Mouse (Mus musculus): ENCODE results near the gene Bri3.
"Not testable (repeated sequence)": the region's sequence is repeated elsewhere in the genome, so short reads cannot be mapped to it uniquely, and the experiment has no call there.

Gene Bri3

GRCm38 (mm10) chr5:144360346-144360745 lies 116.1 kb downstream of the Bri3 start:
- DNase-seq (ENCODE audit: low spot score) = no peak

DNA sequence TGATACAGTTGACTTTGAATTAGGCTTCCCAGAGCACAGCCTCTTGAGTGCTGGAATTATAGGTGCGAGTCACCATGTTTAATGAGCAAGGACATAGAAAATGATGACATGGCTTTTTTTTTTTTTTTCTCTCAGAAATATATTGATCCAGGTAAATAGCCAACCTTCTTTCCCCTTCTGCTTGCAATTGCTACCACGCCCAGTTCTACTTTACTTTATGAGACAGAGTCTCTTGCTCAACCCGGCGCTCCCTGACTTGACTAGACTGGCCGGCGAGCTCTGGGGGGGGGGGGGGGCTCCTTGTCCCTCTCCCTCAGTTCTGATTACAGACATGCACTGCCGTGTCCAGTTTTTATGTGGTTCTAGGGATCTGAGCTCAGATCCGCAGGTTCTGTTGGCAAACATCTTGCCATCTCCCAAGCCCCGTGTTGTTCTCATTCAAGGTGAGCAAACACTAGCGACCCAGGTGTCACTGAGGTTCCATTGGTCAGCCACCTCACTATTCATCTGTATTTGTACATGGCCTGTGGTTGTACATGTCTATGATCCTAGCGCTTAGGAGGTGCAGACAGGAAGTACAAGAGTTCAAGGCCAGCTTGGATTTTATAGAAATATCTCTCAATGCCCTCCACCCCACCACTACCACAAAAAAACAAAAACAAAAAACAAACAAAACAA lies 120.6 kb downstream of the Bri3 start:
- no peak for DNase-seq (ENCODE audit: low spot score)

DNA sequence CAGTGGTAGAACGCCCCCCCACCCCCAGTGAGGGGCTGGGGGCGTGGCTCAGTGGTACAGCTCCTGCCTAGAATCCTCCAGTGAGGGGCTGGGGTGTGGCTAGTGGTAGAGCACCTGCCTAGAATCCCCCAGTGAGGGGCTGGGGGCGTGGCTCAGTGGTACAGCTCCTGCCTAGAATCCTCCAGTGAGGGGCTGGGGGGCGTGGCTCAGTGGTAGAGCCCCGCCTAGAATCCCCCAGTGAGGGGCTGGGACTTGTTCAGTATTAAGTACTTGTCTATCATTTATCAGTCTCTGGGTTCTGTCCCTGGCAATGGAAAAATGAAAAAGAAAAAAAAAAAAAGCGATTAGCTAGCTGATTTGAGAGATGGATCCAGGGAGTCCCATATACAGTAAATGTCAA lies 122.3 kb downstream of the Bri3 start:
- not testable (repeated sequence) for DNase-seq (ENCODE audit: low spot score)

DNA sequence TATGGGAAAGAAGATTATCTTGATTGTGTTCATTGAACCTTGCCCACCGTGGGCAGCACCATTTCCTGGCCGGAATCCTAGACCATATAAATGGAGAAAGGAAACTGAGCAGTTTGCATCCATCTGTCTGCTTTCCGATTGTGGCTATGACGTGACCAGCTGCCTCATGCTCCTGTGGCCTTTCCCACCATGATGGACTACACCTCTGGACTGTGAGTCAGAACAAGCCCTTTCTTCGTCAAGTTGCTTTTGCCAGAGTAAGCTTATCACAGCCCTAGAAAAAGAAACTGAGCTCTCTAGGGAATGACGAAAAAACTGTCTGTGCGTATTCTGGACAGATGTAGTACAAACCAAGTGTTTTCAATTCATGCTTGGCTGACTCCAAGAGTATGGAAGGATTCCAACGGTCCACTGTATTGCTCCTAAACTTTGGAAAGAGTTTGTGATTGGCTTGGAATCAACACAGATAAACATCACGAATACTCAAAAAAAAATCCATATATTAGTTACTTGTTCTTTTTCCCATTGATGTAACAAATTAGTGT lies 124.5 kb downstream of the Bri3 start:
- no peak for DNase-seq (ENCODE audit: low spot score)

DNA sequence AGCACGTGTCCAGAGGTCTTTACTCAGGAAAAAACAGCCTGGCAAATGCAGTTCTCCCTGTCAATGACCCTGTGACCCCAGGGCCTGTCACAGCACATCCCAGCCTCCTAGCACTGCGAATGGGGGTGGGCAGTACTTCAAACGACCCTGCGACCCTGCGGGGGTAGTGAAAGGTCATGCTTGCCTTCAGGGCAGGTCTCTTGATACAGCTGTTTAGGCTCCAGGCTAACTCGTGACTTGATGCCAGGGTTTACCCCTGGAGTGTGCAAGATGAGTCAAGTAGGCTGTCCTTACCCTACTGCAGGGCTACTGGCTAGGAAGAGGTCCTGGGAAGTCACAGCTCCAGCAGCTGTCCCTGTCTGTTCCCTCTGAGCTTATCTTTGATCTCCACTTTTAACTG lies 126.7 kb downstream of the Bri3 start:
- DNase-seq (ENCODE audit: low spot score) = no peak

DNA sequence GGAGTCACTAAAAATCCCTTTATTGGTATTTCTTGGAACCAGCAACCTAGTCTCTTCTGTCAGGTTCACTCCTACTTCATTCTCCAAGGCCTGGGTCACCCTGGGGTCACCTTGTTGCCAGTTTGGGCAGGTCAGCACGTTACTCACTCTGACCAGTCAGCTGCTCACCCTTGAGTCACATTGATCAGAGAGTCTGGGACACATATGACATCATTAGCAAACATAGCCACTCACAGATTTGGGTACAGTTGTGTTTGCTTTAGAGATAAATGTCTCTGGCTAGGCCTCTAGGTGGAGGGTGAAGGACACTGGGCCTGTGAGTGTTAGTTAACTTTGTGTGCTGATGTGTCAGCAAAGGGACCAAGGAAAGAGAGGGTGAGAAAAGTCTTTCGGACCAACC lies 127.9 kb downstream of the Bri3 start:
- no peak for DNase-seq (ENCODE audit: low spot score)

DNA sequence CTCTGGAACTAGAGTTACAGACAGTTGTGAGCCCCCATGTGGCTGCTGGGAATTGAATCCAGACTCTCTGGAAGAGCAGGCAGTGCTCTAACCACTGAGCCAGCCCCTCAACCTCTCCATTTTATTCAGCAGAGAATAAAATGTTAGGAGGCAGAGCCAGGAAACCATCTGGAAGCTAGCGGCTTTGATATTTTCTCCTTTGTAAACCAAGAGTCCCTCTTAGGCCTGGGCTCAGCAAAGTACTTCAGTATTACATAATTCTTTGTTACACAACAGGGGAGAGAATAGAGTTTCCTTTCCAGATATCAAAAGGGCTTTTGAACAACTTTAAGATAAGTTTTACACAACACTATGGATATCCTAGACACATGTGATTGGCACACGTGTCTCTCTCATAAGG lies 128.6 kb downstream of the Bri3 start:
- DNase-seq (ENCODE audit: low spot score) = no peak

DNA sequence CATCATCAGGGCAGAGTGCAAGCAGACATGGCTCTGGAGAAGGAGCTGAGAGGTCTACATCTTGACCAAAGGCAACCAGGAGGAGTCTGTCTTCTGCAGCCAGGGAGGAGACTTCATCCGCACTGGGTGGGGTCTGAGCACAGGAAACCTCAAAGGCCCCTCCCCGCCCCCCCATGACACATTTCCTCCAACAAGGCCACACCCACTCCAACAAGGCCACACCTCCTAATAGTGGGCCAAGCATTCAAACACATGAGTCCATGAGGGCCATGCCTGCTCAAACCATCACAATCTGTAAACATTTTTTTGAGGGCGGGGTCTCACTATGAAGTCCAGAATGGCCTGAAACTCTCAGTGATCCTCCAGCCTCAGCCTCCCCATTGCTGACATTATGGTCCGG lies 135.2 kb downstream of the Bri3 start:
- no peak for DNase-seq (ENCODE audit: low spot score)

- DNase-seq (ENCODE audit: low spot score) = no peak
Measured at GRCm38 (mm10) chr5:144380689-144381088, 136.5 kb downstream of the Bri3 start.

DNA sequence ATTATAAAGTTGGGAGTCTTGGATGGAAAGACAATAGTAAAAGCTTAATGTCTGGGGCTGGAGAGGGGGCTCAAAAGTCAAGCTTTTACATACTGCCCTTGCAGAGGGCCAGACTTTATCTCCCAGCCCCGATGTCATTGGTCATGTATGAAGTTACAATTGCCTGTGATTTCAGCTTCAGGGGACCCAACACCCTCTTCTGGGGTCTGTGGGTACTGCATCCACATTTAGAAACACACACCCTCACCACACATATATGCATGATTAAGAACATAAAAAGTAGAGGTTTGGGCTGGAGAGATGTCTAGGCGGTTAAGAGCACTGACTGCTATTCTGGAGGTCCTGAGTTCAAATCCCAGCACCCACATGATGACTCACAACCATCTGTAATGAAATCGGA lies 137.5 kb downstream of the Bri3 start:
- peak; percentile 21 for DNase-seq (ENCODE audit: low spot score)

GRCm38 (mm10) chr5:144383936-144384335 lies 139.7 kb downstream of the Bri3 start:
- no peak for DNase-seq (ENCODE audit: low spot score)

DNA sequence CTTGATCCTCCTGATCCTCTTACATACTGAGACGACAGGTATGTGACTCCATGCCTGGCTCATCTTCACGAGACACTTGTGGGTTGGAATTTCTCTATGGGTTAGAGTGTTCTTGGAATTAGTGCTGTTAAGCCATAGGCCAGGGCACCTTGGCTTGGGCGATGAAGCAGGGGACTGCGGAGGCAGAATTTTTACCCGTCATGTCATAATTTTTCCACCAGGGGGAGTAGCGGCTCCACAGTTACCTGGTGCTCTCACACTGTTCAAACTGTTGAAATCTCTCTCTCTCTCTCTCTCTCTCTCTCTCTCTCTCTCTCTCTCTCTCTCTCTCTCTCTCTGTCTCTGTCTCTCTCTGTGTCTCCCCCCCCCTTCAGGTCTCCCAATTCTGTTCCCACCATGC lies 143.6 kb downstream of the Bri3 start:
- DNase-seq (ENCODE audit: low spot score) = peak; percentile 92

- DNase-seq (ENCODE audit: low spot score) = no peak
Measured at GRCm38 (mm10) chr5:144394142-144394541, 149.9 kb downstream of the Bri3 start.

- DNase-seq (ENCODE audit: low spot score) = no peak
Measured at GRCm38 (mm10) chr5:144397566-144397965, 153.3 kb downstream of the Bri3 start.

DNA sequence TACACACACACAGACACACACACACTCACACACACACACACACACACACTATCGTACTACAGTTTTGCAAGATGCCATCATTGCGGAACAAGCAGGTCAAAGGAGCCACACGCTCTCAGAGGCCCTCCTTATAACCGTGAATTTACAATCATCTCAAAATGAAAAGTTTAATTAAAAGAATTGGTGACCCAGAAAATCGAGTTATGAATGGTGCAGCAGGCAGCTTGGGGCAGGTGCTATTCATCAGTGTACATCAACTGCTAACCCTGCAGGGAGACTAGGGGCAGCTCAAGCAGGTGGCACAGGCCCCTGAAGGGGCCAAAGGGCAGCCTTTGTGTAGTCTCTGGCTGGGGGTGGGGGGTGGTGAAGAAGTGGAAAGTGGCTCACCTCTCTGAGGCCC lies 156.6 kb downstream of the Bri3 start:
- peak; percentile 70 for DNase-seq (ENCODE audit: low spot score)

- no peak for DNase-seq (ENCODE audit: low spot score)
Measured at GRCm38 (mm10) chr5:144406256-144406655, 162.0 kb downstream of the Bri3 start.

- no peak for DNase-seq (ENCODE audit: low spot score)
Measured at GRCm38 (mm10) chr5:144410666-144411065, 166.4 kb downstream of the Bri3 start.

DNA sequence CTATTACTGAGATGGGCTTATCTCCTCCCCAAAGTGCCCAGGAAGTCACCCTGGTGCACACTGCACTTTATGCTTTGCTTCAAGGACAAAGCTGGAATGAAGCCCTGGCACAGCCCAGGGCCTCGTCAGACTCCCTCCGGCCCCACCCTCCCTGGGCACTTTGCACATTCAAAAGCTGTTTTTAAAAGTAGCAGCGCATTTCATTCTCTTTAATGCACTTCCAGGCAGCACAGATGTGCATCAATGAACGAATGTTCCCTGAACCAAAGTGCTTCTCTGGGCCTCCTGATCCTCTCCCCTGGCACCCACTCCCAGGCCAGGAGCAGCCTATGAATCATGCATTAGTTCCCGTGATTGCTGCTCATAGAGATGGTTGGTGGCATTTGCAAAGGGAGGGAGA lies 167.5 kb downstream of the Bri3 start:
- DNase-seq (ENCODE audit: low spot score) = peak; percentile 35

GRCm38 (mm10) chr5:144412781-144413180 lies 168.5 kb downstream of the Bri3 start:
- no peak for DNase-seq (ENCODE audit: low spot score)

DNA sequence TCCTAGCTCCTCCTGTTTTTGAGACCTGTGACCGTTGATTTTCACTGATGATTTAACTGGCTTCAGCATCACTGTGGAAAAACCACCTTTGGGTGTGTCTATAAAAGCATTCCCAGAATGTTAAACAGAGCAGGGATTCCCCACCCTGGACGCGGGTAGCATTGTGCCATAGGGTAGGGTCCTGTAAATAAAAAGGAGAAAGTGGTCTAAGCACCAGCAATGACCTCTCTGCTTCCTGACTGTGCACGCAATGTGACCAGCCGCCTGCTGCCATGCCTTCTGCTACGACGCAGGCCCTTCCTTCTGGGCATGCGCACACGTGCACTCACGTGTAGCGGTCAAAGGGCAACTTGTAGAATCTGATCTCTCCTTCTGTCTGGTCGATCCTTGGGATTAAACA lies 174.2 kb downstream of the Bri3 start:
- DNase-seq (ENCODE audit: low spot score) = no peak

GRCm38 (mm10) chr5:144420001-144420400 lies 175.8 kb downstream of the Bri3 start:
- DNase-seq (ENCODE audit: low spot score) = no peak

DNA sequence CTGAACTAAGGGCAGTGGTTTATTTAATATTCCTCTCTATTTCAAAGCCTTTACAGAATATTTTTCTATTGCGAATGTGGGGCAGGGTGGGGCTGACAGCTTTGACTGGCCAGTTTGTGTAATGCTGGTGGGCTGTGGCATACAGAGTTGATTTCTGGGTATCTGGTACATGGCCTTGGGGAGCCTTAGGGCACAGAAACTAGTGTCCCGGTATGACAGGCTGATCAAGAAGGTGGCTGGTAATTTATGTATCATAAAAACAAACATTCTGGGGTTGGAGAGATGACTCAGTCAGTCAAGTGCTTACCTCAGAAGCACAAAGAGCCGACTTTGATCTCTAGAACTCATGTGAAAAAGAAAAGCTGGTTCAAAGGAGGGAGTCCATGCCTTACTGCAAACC lies 182.5 kb downstream of the Bri3 start:
- DNase-seq (ENCODE audit: low spot score) = no peak

DNA sequence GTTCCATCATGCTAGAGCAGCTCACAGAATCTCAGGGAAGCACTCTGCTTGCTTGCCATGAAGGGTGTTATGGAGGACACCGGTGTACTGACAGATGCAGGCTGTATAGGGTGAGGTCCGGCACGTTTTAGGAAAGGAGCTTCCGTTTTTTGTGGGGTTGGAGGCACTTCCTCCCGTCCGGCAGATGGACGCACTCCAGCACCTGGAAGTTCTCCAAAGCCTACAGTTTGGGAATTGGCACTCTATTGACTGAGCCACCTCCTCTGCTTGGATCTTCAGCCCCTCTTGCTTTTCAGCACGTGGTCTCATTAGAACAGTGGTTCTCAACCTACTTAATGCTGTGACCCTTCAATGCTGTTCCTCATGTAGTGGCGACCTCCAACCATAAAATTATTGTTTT lies 183.6 kb downstream of the Bri3 start:
- no peak for DNase-seq (ENCODE audit: low spot score)

DNA sequence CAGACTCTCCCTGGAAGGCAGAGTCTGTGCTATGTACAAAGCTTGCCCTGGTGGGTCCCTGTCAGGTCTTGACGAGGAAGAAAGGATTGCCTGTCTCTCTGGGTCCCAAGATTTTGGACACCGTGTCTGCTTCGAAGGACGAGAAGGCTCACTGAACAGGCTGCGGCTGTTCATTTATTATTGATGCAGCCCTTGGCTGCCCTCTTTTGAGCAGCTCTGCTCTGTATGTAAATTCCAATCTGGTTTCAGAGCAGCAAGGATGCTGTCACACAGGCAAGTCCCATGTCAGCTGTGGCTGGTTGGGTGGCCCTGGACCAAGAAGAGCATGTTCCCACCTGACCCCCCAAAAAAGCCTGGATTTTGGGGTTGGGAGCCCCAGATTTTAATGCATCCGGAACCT lies 187.2 kb downstream of the Bri3 start:
- DNase-seq (ENCODE audit: low spot score) = peak; percentile 33

Measured in retina, embryonic 14.5 days (tissue).